Mouse (Mus musculus): ENCODE data around the gene Gm9573.

DNA sequence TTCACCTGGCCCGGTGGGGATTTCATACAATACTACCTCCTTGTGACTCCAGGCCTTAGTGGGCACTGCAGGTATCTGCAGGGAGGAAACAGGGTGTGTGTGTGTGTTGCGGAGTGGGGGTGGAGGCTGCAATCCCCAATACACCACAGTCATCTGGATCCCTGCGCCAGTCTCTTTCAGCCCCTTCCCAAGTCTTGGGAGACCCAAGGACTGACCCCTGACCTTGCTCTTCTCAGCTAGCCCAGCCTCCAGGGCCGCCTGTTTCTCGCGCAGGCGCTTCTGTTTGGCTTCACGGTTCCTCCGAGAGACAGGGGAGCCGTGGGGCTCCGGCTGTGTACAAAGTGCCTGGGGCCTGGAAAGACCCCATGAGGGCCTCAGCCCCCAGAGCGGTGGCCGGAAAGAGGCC is 40.4 kb upstream of the Gm9573 start:
- TF ChIP-seq CTCF (IDR thresholded peaks at IDR 0.05; ENCODE audit: borderline replicate concordance, insufficient read depth, low read length) (no peak), POLR2A (IDR thresholded peaks at IDR 0.05; ENCODE audit: low read depth, low read length) (no peak)

All from embryonic fibroblast, embryonic 13.5 days (primary cell).